Mouse (Mus musculus): ENCODE data around the gene Cdkn2aip.

- TF ChIP-seq POLR2A (IDR thresholded peaks at IDR 0.05; ENCODE audit: control insufficient read depth, extremely low read depth, insufficient read depth, low read length, poor library complexity) (no peak), CTCF (IDR thresholded peaks at IDR 0.05; ENCODE audit: borderline replicate concordance, control insufficient read depth, extremely low read depth, insufficient read depth, low read length, poor library complexity) (no peak)
These were observed 23.1 kb downstream of the Cdkn2aip start for GRCm38 (mm10) chr8:47690674-47691078.
